Mouse (Mus musculus) MEL (cell line): ENCODE results near the gene Pfkfb4. TPM values are rescaled to one million over a fixed set of nuclear protein-coding genes. Genes with fewer than 3 reads are reported as not detected.
A peak's percentile ranks its signal among the peaks of the same experiment; 100 is the strongest.

Experiments used
- DNase-seq: peaks from one replicate; pipeline ENCODE4 v3.0.0; 2011; ENCODE audit warnings: low read depth, low spot score
- H3K27ac ChIP-seq: 2 replicates; pipeline ENCODE4 v1.5.1; 2012; ENCODE audit warnings: low read depth, mild to moderate bottlenecking, control low read depth, low read length, moderate library complexity; ENCODE audit not compliant: control insufficient read depth
- H3K27me3 ChIP-seq, 2 experiments: fragments of 150-350 bp in 1 of 2; sonication (generic) in 1 of 2; 2 replicates each; pipeline ENCODE4 v1.6.1; 2012; ENCODE audit warnings: low read length in 2 of 2, mild to moderate bottlenecking in 2 of 2, improper control_type of control experiment in 1 of 2, moderate library complexity in 1 of 2; ENCODE audit not compliant: insufficient read depth in 2 of 2, control insufficient read depth in 1 of 2
- H3K36me3 ChIP-seq, 2 experiments: 2 replicates each; pipeline ENCODE4 v1.6.1; 2012 to 2014; ENCODE audit warnings: low read length in 2 of 2, improper control_type of control experiment in 1 of 2, inconsistent platforms in 1 of 2, mild to moderate bottlenecking in 1 of 2; ENCODE audit not compliant: insufficient read depth in 2 of 2, control insufficient read depth in 1 of 2
- H3K4me1 ChIP-seq, 2 experiments: fragments of 150-350 bp in 1 of 2; sonication (generic) in 1 of 2; 2 replicates each; pipeline ENCODE4 v1.6.1; 2012; ENCODE audit warnings: low read length in 2 of 2, improper control_type of control experiment in 1 of 2, mild to moderate bottlenecking in 1 of 2; ENCODE audit not compliant: insufficient read depth in 2 of 2, control insufficient read depth in 1 of 2
- H3K4me3 ChIP-seq, 2 experiments: fragments of 150-350 bp in 1 of 2; sonication (generic) in 1 of 2; 2 replicates each; pipeline ENCODE4 v1.5.1; 2012; ENCODE audit warnings: low read depth in 2 of 2, low read length in 2 of 2, mild to moderate bottlenecking in 2 of 2, moderate library complexity in 2 of 2, control low read depth in 1 of 2, improper control_type of control experiment in 1 of 2; ENCODE audit not compliant: control insufficient read depth in 1 of 2, insufficient read depth in 1 of 2
- H3K79me2 ChIP-seq: 2 replicates; pipeline ENCODE4 v1.6.1; 2012; ENCODE audit warnings: mild to moderate bottlenecking, low read length, moderate library complexity; ENCODE audit not compliant: control insufficient read depth, poor library complexity, insufficient read depth
- H3K9ac ChIP-seq: 2 replicates; pipeline ENCODE4 v1.6.1; 2012; ENCODE audit warnings: low read depth, mild to moderate bottlenecking, control low read depth, low read length, moderate library complexity; ENCODE audit not compliant: control insufficient read depth, poor library complexity, severe bottlenecking
- H3K9me3 ChIP-seq: fragments of 150-350 bp; sonication (generic); replicated peaks from 2 replicates; pipeline ENCODE4 v1.6.1; 2012; ENCODE audit warnings: mild to moderate bottlenecking, low read length, improper control_type of control experiment, moderate library complexity; ENCODE audit not compliant: insufficient read depth
- BHLHE40 ChIP-seq: IDR thresholded peaks from 2 replicates; pipeline ENCODE4 v1.6.1; 2012; ENCODE audit warnings: low read depth, mild to moderate bottlenecking, inconsistent platforms, low read length, improper control_type of control experiment, borderline replicate concordance
- CTCF ChIP-seq, 3 experiments: IDR thresholded peaks in 2 of 3; conservative IDR thresholded peaks in 1 of 3; 2 replicates each; pipeline ENCODE4 v1.5.1; 2011 to 2012; ENCODE audit warnings: low read length in 3 of 3, low read depth in 2 of 3, mild to moderate bottlenecking in 2 of 3, improper control_type of control experiment in 1 of 3, inconsistent platforms in 1 of 3, mixed read lengths in 1 of 3, moderate library complexity in 1 of 3; ENCODE audit not compliant: control insufficient read depth in 1 of 3, insufficient read depth in 1 of 3, poor library complexity in 1 of 3, severe bottlenecking in 1 of 3
- E2F4 ChIP-seq: IDR thresholded peaks from 2 replicates; pipeline ENCODE4 v1.6.1; 2011; ENCODE audit warnings: low read depth, low read length, improper control_type of control experiment, borderline replicate concordance
- ETS1 ChIP-seq: IDR thresholded peaks from 2 replicates; pipeline ENCODE4 v1.6.1; 2012; ENCODE audit warnings: low read depth, mild to moderate bottlenecking, inconsistent platforms, low read length, improper control_type of control experiment, moderate library complexity
- GABPA ChIP-seq: IDR thresholded peaks from 2 replicates; pipeline ENCODE4 v1.6.1; 2012; ENCODE audit warnings: low read depth, mild to moderate bottlenecking, inconsistent platforms, low read length, improper control_type of control experiment, moderate library complexity
- GATA1 ChIP-seq: IDR thresholded peaks from 2 replicates; pipeline ENCODE4 v1.6.1; 2011; ENCODE audit warnings: low read depth, low read length, improper control_type of control experiment
- HCFC1 ChIP-seq: IDR thresholded peaks from 2 replicates; pipeline ENCODE4 v1.6.1; 2012; ENCODE audit warnings: low read depth, mild to moderate bottlenecking, inconsistent platforms, low read length, improper control_type of control experiment, moderate library complexity
- JUND ChIP-seq: IDR thresholded peaks from 2 replicates; pipeline ENCODE4 v1.6.1; 2011; ENCODE audit warnings: low read depth, mild to moderate bottlenecking, improper control_type of control experiment, low read length
- KAT2A ChIP-seq: conservative IDR thresholded peaks from 2 replicates; pipeline ENCODE4 v1.6.1; 2012; ENCODE audit warnings: low read depth, low read length, improper control_type of control experiment, inconsistent platforms
- MAFK ChIP-seq: IDR thresholded peaks from 2 replicates; pipeline ENCODE4 v1.6.1; 2011; ENCODE audit warnings: low read depth, mild to moderate bottlenecking, low read length, improper control_type of control experiment, borderline replicate concordance
- MAX ChIP-seq: IDR thresholded peaks from 2 replicates; pipeline ENCODE4 v1.6.1; 2011; ENCODE audit warnings: low read length, improper control_type of control experiment
- MEF2A ChIP-seq: IDR thresholded peaks from 2 replicates; pipeline ENCODE4 v1.6.1; 2014; ENCODE audit warnings: low read depth, mild to moderate bottlenecking, inconsistent platforms, low read length, improper control_type of control experiment; ENCODE audit not compliant: poor library complexity, insufficient replicate concordance, severe bottlenecking; ENCODE audit errors: extremely low read depth
- MYB ChIP-seq: IDR thresholded peaks from 2 replicates; pipeline ENCODE4 v1.6.1; 2011; ENCODE audit warnings: mild to moderate bottlenecking, low read depth, low read length, improper control_type of control experiment
- MYC ChIP-seq: IDR thresholded peaks from 2 replicates; pipeline ENCODE4 v1.6.1; 2011; ENCODE audit warnings: low read depth, mild to moderate bottlenecking, low read length, improper control_type of control experiment, moderate library complexity
- POLR2A ChIP-seq, 2 experiments: IDR thresholded peaks; 2 replicates each; pipeline ENCODE4 v1.6.1; 2011 to 2012; ENCODE audit warnings: low read length in 2 of 2, mild to moderate bottlenecking in 2 of 2, control low read depth in 1 of 2, improper control_type of control experiment in 1 of 2, low read depth in 1 of 2, moderate library complexity in 1 of 2; ENCODE audit not compliant: control insufficient read depth in 1 of 2, insufficient read depth in 1 of 2, poor library complexity in 1 of 2
- RAD21 ChIP-seq: IDR thresholded peaks from 2 replicates; pipeline ENCODE4 v1.6.1; 2011; ENCODE audit warnings: mild to moderate bottlenecking, low read depth, low read length, improper control_type of control experiment
- RCOR1 ChIP-seq: IDR thresholded peaks from 2 replicates; pipeline ENCODE4 v1.6.1; 2012; ENCODE audit warnings: low read depth, mild to moderate bottlenecking, inconsistent platforms, low read length, improper control_type of control experiment
- SIN3A ChIP-seq: IDR thresholded peaks from 2 replicates; pipeline ENCODE4 v1.6.1; 2012; ENCODE audit warnings: low read length, improper control_type of control experiment, inconsistent platforms
- SMC3 ChIP-seq: IDR thresholded peaks from 2 replicates; pipeline ENCODE4 v1.6.1; 2011; ENCODE audit warnings: low read depth, low read length, improper control_type of control experiment
- TAL1 ChIP-seq: IDR thresholded peaks from 2 replicates; pipeline ENCODE4 v1.6.1; 2012; ENCODE audit warnings: mild to moderate bottlenecking, inconsistent platforms, low read length, moderate library complexity, mixed read lengths
- ZC3H11A ChIP-seq: IDR thresholded peaks from 2 replicates; pipeline ENCODE4 v1.6.1; 2012; ENCODE audit warnings: low read depth, mild to moderate bottlenecking, inconsistent platforms, low read length, improper control_type of control experiment
- ZKSCAN1 ChIP-seq: IDR thresholded peaks from 2 replicates; pipeline ENCODE4 v1.6.1; 2012; ENCODE audit warnings: low read depth, mild to moderate bottlenecking, inconsistent platforms, low read length, improper control_type of control experiment, moderate library complexity
- ZNF384 ChIP-seq: IDR thresholded peaks from 2 replicates; pipeline ENCODE4 v1.6.1; 2012; ENCODE audit warnings: low read depth, mild to moderate bottlenecking, inconsistent platforms, low read length, improper control_type of control experiment
- polyA plus RNA-seq, 2 experiments: library from polyadenylated mRNA; stranded (reverse) in 1 of 2; unstranded in 1 of 2; fragments of >175 nt in 1 of 2; fragments of >200 nt in 1 of 2; gene quantifications; 2 replicates each; pipeline versions ENCODE4 v1.2.1 to v1.2.4; 2012; ENCODE audit warnings: low replicate concordance in 2 of 2, low read depth in 1 of 2; ENCODE audit not compliant: insufficient read length in 2 of 2, insufficient read depth in 1 of 2, missing spikeins in 1 of 2
- total RNA-seq: library from RNA; depleted of rRNA; stranded (reverse); fragments of 300-350 nt; gene quantifications from 2 replicates; pipeline ENCODE4 v1.2.3, GENCODE M21; 2012

Gene Pfkfb4
- total and polyA plus RNA-seq, 3 experiments, result 3.2 to 6.4 TPM; not detected in 1

- Histone ChIP-seq H3K79me2 (no peaks in the 10 kb centered on the region), H3K27me3 (no peaks in the 10 kb centered on the region), H3K27ac (no peak overlapping the region), H3K36me3 (peaks cover 0 to 13% of the 10 kb centered on the region in 2 experiments; a peak in 2 of 4 replicates), H3K9ac (no peak overlapping the region), H3K4me1 (peaks cover 6 to 22% of the 10 kb centered on the region in 2 experiments), H3K9me3 (no peaks in the 10 kb centered on the region), H3K4me3 (no peak overlapping the region)
- DNase-seq, result peak; percentile 88
- TF ChIP-seq ZC3H11A (peak; percentile 61), SMC3 (peak; percentile 76), ZKSCAN1 (no peak), TAL1 (no peak), CTCF (IDR thresholded peaks at IDR 0.05 in 2 of 3, conservative IDR thresholded peaks at IDR 0.05 in 1 of 3; ENCODE audit: control insufficient read depth in 1 of 3, insufficient read depth in 1 of 3, low read depth in 2 of 3, low read length in 3 of 3, poor library complexity in 1 of 3, severe bottlenecking in 1 of 3) (peak; percentile 95 to 99 (median 97)), RAD21 (peak; percentile 87), SIN3A (no peak)
Measured at GRCm38 (mm10) chr9:109000726-109001125, 9.1 kb downstream of the Pfkfb4 start.

DNA sequence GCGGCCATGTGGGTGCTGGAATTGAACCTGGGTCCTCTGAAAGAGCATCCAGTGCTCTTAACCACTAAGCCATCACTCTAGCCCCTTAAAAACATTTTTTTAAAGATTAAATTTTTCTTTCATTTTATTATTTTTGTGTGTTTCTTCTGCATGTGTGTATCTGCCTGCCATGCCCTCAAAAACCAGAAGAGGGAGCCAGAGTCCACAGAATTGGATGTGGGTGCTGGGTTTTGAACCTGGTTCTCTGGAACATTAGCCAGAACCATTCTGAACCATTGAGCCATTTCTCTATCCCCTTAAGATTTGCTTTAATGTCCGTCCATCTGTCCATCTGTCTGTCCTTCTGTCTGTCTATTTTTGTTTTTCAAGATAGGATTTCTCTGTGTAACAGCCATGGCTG is 11.6 kb downstream of the Pfkfb4 start:
- TF ChIP-seq SMC3 (peak; percentile 85), RAD21 (peak; percentile 99), GATA1 (no peak), ZC3H11A (peak; percentile 83), E2F4 (no peak), JUND (peak; percentile 60; the same call in 1 of the 2 replicates), CTCF (IDR thresholded peaks at IDR 0.05 in 2 of 3, conservative IDR thresholded peaks at IDR 0.05 in 1 of 3; ENCODE audit: control insufficient read depth in 1 of 3, insufficient read depth in 1 of 3, low read depth in 2 of 3, low read length in 3 of 3, poor library complexity in 1 of 3, severe bottlenecking in 1 of 3) (peak; percentile 81 to 96 (median 82)), SIN3A (peak; percentile 48)
- H3K4me1 ChIP-seq, result peaks cover 4 to 14% of the 10 kb centered on the region in 2 experiments
- no peak overlapping the region for H3K27ac ChIP-seq
- DNase-seq, result peak; percentile 66
- H3K9ac ChIP-seq, result no peak overlapping the region
- no peaks in the 10 kb centered on the region for H3K79me2 ChIP-seq
- H3K4me3 ChIP-seq, result no peak overlapping the region
- peaks cover 0 to 12% of the 10 kb centered on the region in 2 experiments; a peak in 2 of 4 replicates for H3K36me3 ChIP-seq
- H3K27me3 ChIP-seq, result no peaks in the 10 kb centered on the region
- no peaks in the 10 kb centered on the region for H3K9me3 ChIP-seq

DNA sequence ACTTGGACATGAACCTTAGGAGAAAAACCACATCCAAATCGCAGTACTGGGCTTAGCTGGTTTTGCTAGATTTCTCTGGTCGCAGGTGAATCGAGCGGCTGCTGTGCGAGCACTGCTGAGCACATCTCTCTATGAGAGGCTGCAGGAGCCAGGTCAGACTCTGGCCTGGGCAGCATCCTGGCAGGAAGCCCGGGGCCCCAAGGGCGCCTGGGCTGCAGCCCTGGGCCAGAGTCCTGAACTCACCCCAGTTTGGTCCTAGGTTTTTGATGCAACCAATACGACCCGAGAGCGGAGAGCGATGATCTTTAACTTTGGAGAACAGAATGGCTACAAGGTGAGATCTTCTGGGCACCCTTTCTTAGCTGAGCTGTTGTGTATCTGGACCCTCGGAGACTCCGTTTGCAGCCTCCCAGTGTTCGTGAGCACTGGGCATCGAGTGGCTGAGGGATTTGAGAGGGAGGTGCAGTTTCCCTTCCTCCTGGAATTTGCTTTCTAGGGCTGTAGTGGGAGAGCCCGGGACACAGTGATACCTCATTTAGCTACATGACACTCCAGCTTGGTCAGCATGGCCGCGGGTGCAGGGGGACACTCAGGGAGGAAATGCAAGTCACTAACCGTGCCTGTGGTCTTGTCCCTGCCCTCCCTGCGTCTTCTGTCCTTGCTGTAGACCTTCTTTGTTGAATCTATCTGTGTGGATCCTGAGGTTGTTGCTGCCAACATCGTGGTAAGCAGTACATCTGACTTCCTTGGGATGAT is 15.6 kb downstream of the Pfkfb4 start:
- H3K4me3 ChIP-seq, result no peak overlapping the region
- no peaks in the 10 kb centered on the region for H3K36me3 ChIP-seq
- H3K9ac ChIP-seq, result no peak overlapping the region
- no peak overlapping the region for H3K27ac ChIP-seq
- H3K79me2 ChIP-seq, result no peaks in the 10 kb centered on the region
- no peaks in the 10 kb centered on the region for H3K27me3 ChIP-seq
- no peak for DNase-seq
- no peaks in the 10 kb centered on the region for H3K9me3 ChIP-seq
- H3K4me1 ChIP-seq, result no peaks in the 10 kb centered on the region
- no peak for TF ChIP-seq CTCF (IDR thresholded peaks at IDR 0.05 in 2 of 3, conservative IDR thresholded peaks at IDR 0.05 in 1 of 3; ENCODE audit: control insufficient read depth in 1 of 3, insufficient read depth in 1 of 3, low read depth in 2 of 3, low read length in 3 of 3, poor library complexity in 1 of 3, severe bottlenecking in 1 of 3)
- TF ChIP-seq BHLHE40, result no peak
- TF ChIP-seq MYB, result no peak
- TF ChIP-seq GATA1, result no peak
- TF ChIP-seq ZC3H11A, result no peak
- no peak for TF ChIP-seq ETS1
- TF ChIP-seq MAFK, result no peak
- TF ChIP-seq MYC, result no peak
- TF ChIP-seq ZNF384, result no peak
- no peak for TF ChIP-seq MEF2A
- no peak for TF ChIP-seq SIN3A
- no peak for TF ChIP-seq GABPA
- no peak for TF ChIP-seq KAT2A
- TF ChIP-seq POLR2A (IDR thresholded peaks at IDR 0.05; ENCODE audit: control insufficient read depth in 1 of 2, insufficient read depth in 1 of 2, low read depth in 1 of 2, low read length in 2 of 2, poor library complexity in 1 of 2), result no peak
- TF ChIP-seq MAX, result no peak
- TF ChIP-seq HCFC1, result no peak
- no peak for TF ChIP-seq RCOR1
- TF ChIP-seq TAL1, result no peak
